Mouse (Mus musculus) fat pad, adult 2 months (tissue): ENCODE data around the gene Inpp4b.

Source experiments
- DNase-seq: peaks from one replicate; pipeline ENCODE4 v3.0.0-alpha.2; 2011; ENCODE audit warnings: low read depth, low spot score; ENCODE audit errors: extremely low read depth

The Inpp4b gene

GRCm38 (mm10) chr8:81575268-81575917, 233.0 kb downstream of the Inpp4b start:
- DNase-seq: no peak

GRCm38 (mm10) chr8:81578951-81579350, 236.6 kb downstream of the Inpp4b start:
- DNase-seq: no peak

DNA sequence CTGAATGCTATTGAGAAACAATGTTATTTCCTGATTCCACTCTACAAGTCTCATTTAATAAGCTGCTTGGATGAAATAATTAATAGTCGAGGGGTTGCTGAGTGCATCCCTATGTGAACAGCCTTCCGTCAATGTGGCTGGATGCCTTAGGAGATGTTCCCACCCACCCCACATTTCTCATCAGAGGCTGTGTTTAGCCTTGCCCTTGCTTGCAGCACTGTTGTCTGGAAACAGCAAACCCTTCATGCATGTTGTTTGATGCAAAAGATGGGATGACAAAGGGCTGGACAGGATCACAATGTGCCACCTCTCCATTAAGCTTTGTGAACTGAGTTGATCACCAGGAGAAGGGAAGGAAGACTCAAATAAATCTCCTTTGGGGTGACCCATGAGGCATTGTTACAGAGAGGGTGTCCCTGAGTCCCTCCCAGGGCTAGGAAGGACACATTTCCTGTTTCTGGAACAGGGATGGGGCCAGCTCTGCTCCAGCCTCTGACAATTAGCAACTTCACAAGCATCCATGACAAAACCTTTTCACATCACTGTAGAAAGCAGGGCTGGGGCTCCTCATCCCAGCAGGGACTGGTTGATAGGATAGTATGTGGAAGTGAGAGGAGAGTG, 239.6 kb downstream of the Inpp4b start:
- no peak for DNase-seq

DNA sequence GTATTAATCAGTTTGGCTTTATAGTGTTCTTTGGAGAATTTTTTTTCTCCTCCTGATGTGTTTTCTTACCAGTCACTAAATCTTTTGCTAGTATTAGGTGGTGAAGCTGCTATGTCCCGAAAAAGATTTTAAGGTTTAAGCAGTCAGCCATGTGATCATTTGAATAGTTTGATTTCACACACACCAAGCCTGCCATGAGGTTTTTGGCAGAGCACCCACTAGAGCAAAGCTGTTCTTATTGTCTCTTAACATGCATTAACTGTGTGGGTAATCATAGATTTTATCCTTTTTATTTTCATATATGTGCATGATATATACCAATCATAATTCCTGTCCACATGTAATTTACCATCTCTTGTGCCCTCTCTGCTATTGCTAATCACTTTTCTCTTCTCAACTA, 240.6 kb downstream of the Inpp4b start:
- DNase-seq: no peak

DNA sequence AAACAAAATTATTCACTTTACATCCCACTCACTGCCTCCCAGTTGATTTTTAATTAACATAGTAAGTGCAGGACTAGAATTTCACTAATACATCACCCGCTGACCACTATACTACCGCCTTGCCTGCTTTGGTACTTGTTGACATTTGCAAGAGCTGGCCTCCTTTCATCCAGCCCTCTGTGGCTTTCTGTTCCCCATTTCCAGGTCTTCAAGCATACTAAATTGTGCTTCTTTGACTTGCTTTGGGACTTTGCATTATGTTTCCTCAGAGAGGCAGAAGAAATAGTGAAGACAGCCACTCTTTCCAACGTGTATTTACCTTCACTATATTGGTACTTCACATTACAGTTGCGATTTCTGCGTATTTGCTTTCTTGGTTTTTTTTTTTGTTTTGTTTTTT, 244.4 kb downstream of the Inpp4b start:
- DNase-seq: no peak

DNA sequence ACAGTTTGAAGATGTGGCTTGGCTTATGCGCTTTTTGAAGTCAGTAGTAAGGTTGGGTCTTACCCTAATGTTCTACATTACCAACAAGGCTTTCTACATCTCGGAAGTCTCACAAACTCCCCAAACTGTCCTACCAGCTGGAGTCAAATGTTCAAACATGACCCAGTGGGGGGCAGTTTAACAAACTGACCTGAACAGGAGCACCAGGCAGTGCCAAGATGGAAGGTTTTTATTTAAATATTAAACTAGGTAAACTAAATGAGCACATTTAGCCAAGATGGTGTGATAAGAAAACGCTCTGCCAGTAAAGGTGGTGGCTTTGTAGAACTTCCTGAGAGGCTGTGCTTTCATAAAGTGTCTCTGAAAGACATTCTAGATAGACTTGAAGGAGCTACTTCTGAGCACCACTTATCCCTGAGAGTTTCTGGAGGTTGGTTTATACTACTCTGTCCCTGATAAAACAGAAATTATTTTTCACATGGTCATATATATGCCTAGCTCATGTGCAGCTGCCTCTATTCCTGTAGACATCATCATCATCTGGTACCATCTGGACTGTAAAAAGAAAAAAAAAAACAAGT, 251.9 kb downstream of the Inpp4b start:
- no peak for DNase-seq

DNA sequence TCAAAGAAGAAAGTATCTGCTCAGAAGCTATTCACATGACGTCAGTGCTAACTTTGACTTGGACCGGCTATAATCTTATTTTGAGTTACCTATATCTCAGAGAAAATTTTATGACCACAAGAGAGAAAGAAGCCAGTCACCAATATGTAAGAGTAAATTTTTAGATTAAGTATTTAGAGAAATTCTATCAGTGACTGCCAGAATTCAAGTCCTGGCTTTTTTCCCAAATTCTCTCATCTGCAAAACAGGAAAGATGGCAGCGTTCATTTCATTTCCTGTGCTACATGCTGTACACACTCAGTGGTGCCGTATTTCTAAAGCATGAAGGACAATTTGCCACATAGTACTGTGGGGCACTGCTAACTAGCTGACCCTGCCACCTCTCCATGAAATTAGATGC, 256.9 kb downstream of the Inpp4b start:
- no peak for DNase-seq

- no peak for DNase-seq
These were observed 258.8 kb downstream of the Inpp4b start for GRCm38 (mm10) chr8:81601136-81601535.

DNA sequence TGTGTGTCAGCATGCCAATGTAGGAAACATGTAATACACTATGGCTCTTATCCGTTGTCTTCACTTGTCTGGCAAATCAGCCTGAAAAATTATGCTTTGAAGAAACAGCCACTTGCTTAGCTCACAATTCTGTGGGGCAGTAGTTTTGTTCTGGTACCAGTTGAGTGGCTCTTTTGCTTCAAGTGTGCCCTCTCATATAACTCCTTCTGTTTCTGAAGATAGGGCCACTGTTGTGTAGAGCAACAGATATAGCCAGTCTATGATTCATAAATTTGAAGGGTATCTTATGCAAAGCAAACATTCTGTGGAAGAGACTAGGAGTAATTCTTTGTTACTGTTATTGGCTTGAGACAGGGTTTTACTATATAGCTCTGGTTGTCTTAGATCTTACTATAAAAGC, 265.7 kb downstream of the Inpp4b start:
- no peak for DNase-seq

- no peak for DNase-seq
These were observed 266.7 kb downstream of the Inpp4b start for GRCm38 (mm10) chr8:81609064-81609463.

- DNase-seq: no peak
These were observed 270.3 kb downstream of the Inpp4b start for GRCm38 (mm10) chr8:81612611-81613010.

GRCm38 (mm10) chr8:81614135-81614534, 271.8 kb downstream of the Inpp4b start:
- no peak for DNase-seq

- DNase-seq: no peak
These were observed 272.2 kb downstream of the Inpp4b start for GRCm38 (mm10) chr8:81614605-81615004.

GRCm38 (mm10) chr8:81615552-81615951, 273.2 kb downstream of the Inpp4b start:
- no peak for DNase-seq

GRCm38 (mm10) chr8:81618918-81619317, 276.6 kb downstream of the Inpp4b start:
- DNase-seq: no peak

GRCm38 (mm10) chr8:81635015-81635414, 292.7 kb downstream of the Inpp4b start:
- DNase-seq: no peak

GRCm38 (mm10) chr8:81635912-81636583, 293.7 kb downstream of the Inpp4b start:
- no peak for DNase-seq

DNA sequence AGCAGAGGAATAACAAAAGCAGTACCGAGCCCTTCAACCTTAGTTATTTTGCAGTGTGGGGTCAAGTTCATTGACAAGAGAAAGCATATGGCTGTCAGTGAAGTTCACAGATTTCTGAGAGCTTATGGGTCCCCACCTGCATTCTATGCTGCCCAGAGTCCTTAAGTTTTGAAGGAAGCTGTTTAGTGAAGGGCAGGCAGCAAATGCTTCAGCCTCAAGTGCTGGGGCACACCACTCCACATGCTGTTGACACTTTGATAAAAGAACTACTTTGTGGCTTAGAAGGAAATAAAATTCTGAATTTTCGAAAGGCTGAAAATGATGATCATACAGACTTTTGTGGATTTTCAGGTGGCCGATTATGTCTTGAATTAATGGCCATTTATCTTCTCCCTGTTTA, 296.1 kb downstream of the Inpp4b start:
- no peak for DNase-seq

DNA sequence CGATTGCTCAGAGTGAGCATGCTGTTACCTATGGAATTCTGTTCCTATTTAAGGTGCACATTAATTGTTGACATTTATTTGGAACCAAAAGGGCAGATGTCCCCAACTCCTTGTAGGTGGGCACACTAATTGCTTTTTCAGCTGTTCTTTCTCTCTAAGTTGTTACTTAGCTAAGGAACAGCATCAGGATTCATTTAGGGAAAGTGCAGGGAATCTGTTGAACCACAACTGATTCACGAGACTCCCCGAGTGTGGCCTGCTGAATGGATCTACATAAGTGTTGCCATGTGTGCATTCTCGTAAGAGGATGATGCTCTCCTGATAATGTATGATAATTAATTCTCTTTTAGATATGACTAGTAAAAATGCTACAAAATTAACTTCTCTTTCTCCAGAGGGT, 297.5 kb downstream of the Inpp4b start:
- no peak for DNase-seq

DNA sequence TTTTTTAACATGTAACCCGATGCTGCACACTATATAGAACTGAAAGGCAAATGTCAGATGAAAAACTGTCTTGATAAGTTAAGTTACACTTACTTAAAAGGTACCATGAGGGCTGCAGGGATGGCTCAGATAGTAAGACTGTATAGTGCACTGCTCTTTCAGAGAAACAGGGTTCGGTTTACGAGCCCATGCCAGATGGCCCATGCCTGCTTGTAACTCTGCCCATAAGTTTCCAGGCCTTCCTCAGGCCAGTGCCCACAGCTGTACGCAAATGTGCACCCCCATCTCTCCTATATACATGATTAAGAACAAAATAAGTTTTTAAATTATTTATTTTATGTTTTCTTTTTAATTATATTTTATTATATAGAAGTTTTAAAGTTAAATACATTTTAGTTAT, 300.7 kb downstream of the Inpp4b start:
- DNase-seq: no peak

GRCm38 (mm10) chr8:81692167-81692566, 349.8 kb downstream of the Inpp4b start:
- no peak for DNase-seq

GRCm38 (mm10) chr8:81694893-81695292, 352.5 kb downstream of the Inpp4b start:
- DNase-seq: no peak
